Mouse (Mus musculus) embryonic facial prominence, embryonic 11.5 days (tissue): ENCODE measurements at regions not wholly inside any gene's neighbourhood (a gene's known extent, or its start where the extent isn't known, plus 50 kb on each side); places are given as distances from the start of the nearest gene placed in this dataset.

Source experiments
- ATAC-seq: fragments of 200-750 bp; cut with Nextera tagmentation; replicated peaks from 2 replicates; pipeline ENCODE4 v1.8.0; 2017; ENCODE audit warnings: low read depth; ENCODE audit not compliant: insufficient number of reproducible peaks, low FRiP score, low TSS enrichment
- DNase-seq: peaks from one replicate; pipeline ENCODE4 v3.0.0-alpha.2; 2015; ENCODE audit warnings: low spot score
- H3K27ac ChIP-seq: fragments of 300-500 bp; sonication (generic); replicated peaks from 2 replicates; pipeline ENCODE4 v1.5.1; 2014; ENCODE audit warnings: mild to moderate bottlenecking, low read depth, low read length, control low read depth
- H3K27me3 ChIP-seq: fragments of 300-500 bp; sonication (generic); 2 replicates; pipeline ENCODE4 v1.6.1; 2014; ENCODE audit warnings: mild to moderate bottlenecking, low read length, moderate library complexity, mixed read lengths; ENCODE audit not compliant: control insufficient read depth, insufficient read depth
- H3K36me3 ChIP-seq: fragments of 300-500 bp; sonication (generic); replicated peaks from 2 replicates; pipeline ENCODE4 v1.6.1; 2014; ENCODE audit warnings: low read depth, mild to moderate bottlenecking, low read length, moderate library complexity, mixed read lengths; ENCODE audit not compliant: control insufficient read depth, insufficient read depth
- H3K4me1 ChIP-seq: fragments of 300-500 bp; sonication (generic); 2 replicates; pipeline ENCODE4 v1.6.1; 2014; ENCODE audit warnings: low read length, mixed read lengths; ENCODE audit not compliant: control insufficient read depth, insufficient read depth
- H3K4me2 ChIP-seq: fragments of 300-500 bp; sonication (generic); 2 replicates; pipeline ENCODE4 v1.6.1; 2014; ENCODE audit warnings: low read depth, mild to moderate bottlenecking, control low read depth, low read length, moderate library complexity
- H3K4me3 ChIP-seq: fragments of 300-500 bp; sonication (generic); 2 replicates; pipeline ENCODE4 v1.5.1; 2014; ENCODE audit warnings: low read depth, low read length, control low read depth
- H3K9ac ChIP-seq: fragments of 300-500 bp; sonication (generic); replicated peaks from 2 replicates; pipeline ENCODE4 v1.6.1; 2014; ENCODE audit warnings: mild to moderate bottlenecking, control low read depth, low read length
- H3K9me3 ChIP-seq: fragments of 300-500 bp; sonication (generic); replicated peaks from 2 replicates; pipeline ENCODE4 v1.6.1; 2016; ENCODE audit warnings: mild to moderate bottlenecking, low read length, inconsistent platforms, mixed read lengths; ENCODE audit not compliant: control insufficient read depth
- WGBS: fragments of 180-500 bp; shearing (Covaris S2); extraction: QIAGEN DNeasy Blood & Tissue Kit; methylation state at CpG from one replicate; pipeline ENCODE4 v1.1.7; 2014; 5-methylcytosine and 5-hydroxymethylcytosine counted together

DNA sequence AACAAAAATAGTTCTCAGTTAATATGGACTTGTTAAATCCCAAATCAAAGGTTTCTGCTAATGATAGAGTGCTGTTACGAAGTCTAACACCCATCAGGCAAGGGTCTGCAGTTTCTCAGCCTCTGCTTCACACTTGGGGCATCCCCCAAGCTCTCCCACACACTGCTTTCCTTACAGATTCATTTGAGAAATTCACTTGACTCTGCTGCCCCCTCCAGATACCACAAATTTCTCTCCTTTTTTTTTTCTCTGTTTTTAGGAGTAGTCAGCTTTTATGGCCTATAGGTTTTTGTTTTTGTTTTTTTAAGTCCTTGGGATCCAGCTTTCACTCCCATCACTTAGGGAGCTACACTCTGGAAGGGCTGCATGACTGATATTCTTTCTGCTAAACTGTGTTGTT lies 218.8 kb upstream of the Isl1 start:
- Histone ChIP-seq H3K4me2 (no peak overlapping the region), H3K9me3 (no peaks in the 10 kb centered on the region)
- 50% methylated on average over 1 of the region's 1 CpGs for WGBS

DNA sequence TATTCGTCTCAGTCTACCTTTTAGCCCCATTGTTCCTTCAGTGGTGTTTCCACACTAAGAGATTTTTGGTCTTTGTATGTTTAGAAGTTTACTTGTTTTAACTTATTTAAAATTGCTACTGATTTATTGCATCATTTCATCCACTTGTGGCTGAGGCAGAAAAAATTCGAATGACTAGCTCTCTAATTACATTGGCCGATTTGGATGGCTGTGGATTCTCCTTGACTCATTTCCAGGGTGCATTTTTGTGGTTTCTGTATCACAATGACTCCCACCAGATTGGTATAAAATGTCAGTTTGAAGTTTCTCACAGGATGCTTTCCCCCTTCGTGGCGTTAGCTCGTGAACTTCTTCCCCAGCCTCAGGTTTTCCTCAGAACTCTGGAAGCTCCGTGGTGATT lies 217.5 kb upstream of the Isl1 start:
- Histone ChIP-seq H3K4me2 (no peak overlapping the region), H3K9ac (no peak overlapping the region), H3K27ac (no peak overlapping the region), H3K36me3 (no peaks in the 10 kb centered on the region), H3K4me1 (no peaks in the 10 kb centered on the region), H3K9me3 (no peaks in the 10 kb centered on the region), H3K4me3 (no peak overlapping the region), H3K27me3 (no peaks in the 10 kb centered on the region)
- DNase-seq = no peak
- WGBS = 77% methylated on average over 7 of the region's 7 CpGs
- no peak for ATAC-seq

More for the DNA sequence above, 218.8 kb upstream of the Isl1 start:
- DNase-seq = peak; percentile 11
- H3K4me1 ChIP-seq = no peaks in the 10 kb centered on the region
- H3K4me3 ChIP-seq = no peak overlapping the region
- no peaks in the 10 kb centered on the region for H3K36me3 ChIP-seq
- no peak for ATAC-seq
- H3K9ac ChIP-seq = no peak overlapping the region
- no peak overlapping the region for H3K27ac ChIP-seq
- no peaks in the 10 kb centered on the region for H3K27me3 ChIP-seq

DNA sequence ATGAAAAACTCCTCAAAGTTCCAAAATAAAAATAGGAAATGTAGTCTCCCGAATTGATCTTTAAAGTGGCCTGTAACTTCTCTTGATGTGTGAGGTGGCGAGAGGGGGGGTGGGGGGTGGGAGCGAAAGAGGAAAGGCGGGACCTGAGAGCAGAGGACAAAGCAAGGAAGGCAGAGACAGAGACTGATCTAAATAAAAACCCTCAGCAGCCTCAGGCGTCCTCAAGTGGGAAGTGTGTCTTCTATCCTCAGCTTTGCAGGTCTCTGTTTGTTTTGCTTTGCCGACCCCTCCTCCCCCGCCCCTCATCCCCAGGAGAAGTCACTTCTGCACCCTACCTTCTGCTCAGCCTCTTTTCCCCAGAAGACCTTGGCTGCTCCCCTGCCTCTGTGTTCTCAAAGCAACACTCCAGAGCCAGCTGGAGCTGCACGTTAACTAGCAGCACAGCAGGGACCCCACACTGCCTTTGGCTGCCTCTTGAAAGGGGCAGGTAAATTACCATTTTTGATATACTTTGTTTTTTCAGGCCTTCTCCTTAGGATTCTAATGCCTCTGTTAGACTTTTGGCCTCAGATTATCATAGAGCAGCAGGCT lies 214.3 kb upstream of the Isl1 start:
- Histone ChIP-seq H3K4me2 (no peak overlapping the region), H3K27me3 (no peaks in the 10 kb centered on the region), H3K4me3 (no peak overlapping the region), H3K9ac (no peak overlapping the region), H3K36me3 (no peaks in the 10 kb centered on the region), H3K9me3 (no peaks in the 10 kb centered on the region), H3K27ac (no peak overlapping the region), H3K4me1 (no peaks in the 10 kb centered on the region)
- DNase-seq (no peak), ATAC-seq (peak; percentile 56)
- 2% methylated on average over 8 of the region's 8 CpGs for WGBS

DNA sequence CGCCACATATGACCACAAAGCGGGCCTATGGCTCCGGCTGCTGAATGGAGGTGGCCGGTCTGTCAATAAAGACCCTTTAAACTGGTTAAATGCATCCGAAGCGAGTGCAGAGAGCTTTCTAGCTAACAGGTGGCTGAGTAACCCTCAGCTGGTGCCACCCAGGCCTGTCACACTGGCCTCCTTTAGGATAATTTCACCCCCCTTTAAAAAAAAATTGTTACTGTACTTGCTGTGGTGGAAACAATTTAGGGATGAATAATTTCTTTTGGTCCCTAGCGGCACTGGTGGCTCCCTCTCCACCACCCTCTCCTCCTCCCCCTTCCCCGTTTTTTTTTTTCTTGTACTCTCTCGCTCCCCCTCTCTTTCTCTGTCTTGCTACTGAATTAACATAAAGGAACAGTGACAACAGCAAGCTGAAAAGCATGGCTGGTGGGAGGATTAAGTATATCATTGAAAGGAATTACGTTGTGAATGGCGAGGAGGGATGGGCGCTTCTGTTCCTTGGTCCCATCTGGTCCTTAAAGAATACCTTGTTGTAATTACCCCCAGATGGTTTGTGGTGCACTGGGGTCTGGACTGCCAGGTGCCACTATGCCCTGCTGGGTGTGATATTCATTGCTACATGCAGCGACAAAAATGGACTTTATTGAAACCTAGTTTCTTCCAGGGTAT lies 205.3 kb upstream of the Isl1 start:
- Histone ChIP-seq H3K4me3 (no peak overlapping the region; the same call in 1 of the 2 replicates), H3K4me1 (no peaks in the 10 kb centered on the region), H3K27ac (no peak overlapping the region), H3K36me3 (no peaks in the 10 kb centered on the region), H3K4me2 (peak overlapping the region; percentile 19; the same call in 1 of the 2 replicates), H3K9ac (no peak overlapping the region), H3K9me3 (no peaks in the 10 kb centered on the region), H3K27me3 (no peaks in the 10 kb centered on the region)
- DNase-seq (peak; percentile 50), ATAC-seq (peak; percentile 87)
- 8% methylated on average over 13 of the region's 13 CpGs for WGBS

DNA sequence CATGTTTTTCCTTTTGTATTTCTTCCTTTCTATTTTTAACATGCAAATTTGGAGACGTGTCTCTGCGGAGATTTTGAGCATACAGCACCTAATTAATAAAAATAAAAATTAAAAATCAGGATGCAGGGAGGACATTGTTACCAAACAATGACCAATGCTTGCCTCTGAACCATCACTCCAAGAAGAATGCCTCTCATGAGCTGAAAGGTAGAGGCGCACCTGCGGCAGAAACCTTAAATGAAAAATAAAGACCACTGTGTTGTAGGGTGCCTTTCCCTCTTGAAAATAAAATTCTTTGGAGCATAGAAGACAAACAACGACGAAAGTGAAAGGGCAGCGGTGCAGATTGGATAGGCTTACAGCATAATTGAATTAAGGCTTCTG lies 204.8 kb upstream of the Isl1 start:
- H3K36me3 ChIP-seq = no peaks in the 10 kb centered on the region
- no peak overlapping the region; the same call in 1 of the 2 replicates for H3K4me3 ChIP-seq
- H3K27me3 ChIP-seq = no peaks in the 10 kb centered on the region
- no peak overlapping the region for H3K9ac ChIP-seq
- WGBS = 38% methylated on average over 7 of the region's 7 CpGs
- H3K4me1 ChIP-seq = no peaks in the 10 kb centered on the region
- H3K4me2 ChIP-seq = peak overlapping the region; percentile 19; the same call in 1 of the 2 replicates
- no peak for DNase-seq
- 0 out of 2 replicates have a peak, but pooled peaks have one; percentile 27 for ATAC-seq
- no peaks in the 10 kb centered on the region for H3K9me3 ChIP-seq
- H3K27ac ChIP-seq = no peak overlapping the region

DNA sequence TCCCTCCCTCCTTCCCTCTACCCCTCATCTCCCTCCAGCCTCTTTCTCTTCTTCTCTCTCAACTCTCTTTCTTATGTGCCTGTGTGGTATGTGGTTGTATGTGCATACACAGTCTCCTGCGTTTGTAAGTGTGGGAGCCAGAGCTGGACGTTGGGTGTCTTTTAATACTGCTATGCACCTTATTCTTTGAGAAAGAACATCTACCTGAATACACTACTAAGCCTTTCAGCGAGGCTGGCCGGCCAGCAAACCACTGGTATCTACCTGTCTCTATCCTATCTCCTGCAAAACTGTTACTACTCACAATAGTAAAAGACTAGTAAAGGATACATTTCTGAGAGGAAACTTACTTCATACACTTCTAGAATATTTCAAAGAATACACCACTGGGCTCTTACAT lies 202.9 kb upstream of the Isl1 start:
- 80% methylated on average over 4 of the region's 4 CpGs for WGBS
- DNase-seq (no peak), ATAC-seq (no peak)
- Histone ChIP-seq H3K4me2 (no peak overlapping the region), H3K27ac (no peak overlapping the region), H3K36me3 (no peaks in the 10 kb centered on the region), H3K4me3 (no peak overlapping the region), H3K9ac (no peak overlapping the region), H3K4me1 (no peaks in the 10 kb centered on the region), H3K9me3 (no peaks in the 10 kb centered on the region), H3K27me3 (no peaks in the 10 kb centered on the region)

DNA sequence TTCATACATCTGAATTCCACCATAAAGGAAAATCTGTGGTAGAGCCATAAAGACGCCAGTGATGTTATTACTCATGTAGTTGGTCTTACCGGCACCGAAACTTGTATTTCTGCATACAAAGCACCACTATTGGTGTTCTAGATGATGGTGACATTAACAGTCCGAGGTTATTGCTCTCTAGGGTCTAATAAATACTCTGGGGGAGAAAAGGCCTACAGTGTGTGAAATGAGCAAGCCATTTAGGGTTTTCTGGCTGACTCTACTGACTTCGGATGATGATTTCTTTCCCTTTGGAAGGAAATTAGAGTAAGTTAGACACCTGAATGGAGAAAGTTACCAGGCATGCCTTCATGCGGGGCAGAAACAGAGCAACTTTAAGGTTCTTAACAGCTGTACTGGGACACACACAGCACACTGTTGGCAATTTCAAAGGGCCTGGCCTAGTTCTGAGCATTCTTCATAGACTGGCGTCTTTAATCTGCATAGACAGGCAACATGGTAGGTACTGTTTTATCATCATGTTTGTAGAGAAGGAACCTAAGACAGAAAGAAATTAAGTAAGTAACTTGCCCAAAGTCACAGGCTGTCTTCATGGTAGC lies 198.8 kb upstream of the Isl1 start:
- DNase-seq (no peak), ATAC-seq (no peak)
- Histone ChIP-seq H3K4me3 (no peak overlapping the region), H3K36me3 (no peaks in the 10 kb centered on the region), H3K9ac (no peak overlapping the region), H3K4me2 (no peak overlapping the region), H3K4me1 (no peaks in the 10 kb centered on the region), H3K9me3 (no peaks in the 10 kb centered on the region), H3K27ac (no peak overlapping the region), H3K27me3 (no peaks in the 10 kb centered on the region)
- WGBS = 88% methylated on average over 7 of the region's 7 CpGs
